Mouse (Mus musculus) intestine, embryonic 16.5 days (tissue): Measurements from ENCODE around the gene Cdk6. TPM values are rescaled to one million over a fixed set of nuclear protein-coding genes. Genes with fewer than 3 reads are reported as not detected.

ENCODE experiments used
- ATAC-seq: fragments of 200-750 bp; cut with Nextera tagmentation; 2 replicates; pipeline ENCODE4 v1.8.0; 2017; ENCODE audit warnings: moderate TSS enrichment, moderate library complexity
- H3K27ac ChIP-seq: fragments of 300-500 bp; sonication (generic); 2 replicates; pipeline ENCODE4 v1.5.1; 2014; ENCODE audit warnings: mild to moderate bottlenecking, low read length
- H3K27me3 ChIP-seq: fragments of 300-500 bp; sonication (generic); replicated peaks from 2 replicates; pipeline ENCODE4 v1.6.1; 2014; ENCODE audit warnings: low read length, control low read depth, mixed read lengths; ENCODE audit not compliant: control insufficient read depth, insufficient read depth
- H3K36me3 ChIP-seq: fragments of 300-500 bp; sonication (generic); 2 replicates; pipeline ENCODE4 v1.6.1; 2014; ENCODE audit warnings: low read length, control low read depth; ENCODE audit not compliant: control insufficient read depth, insufficient read depth
- H3K4me1 ChIP-seq: fragments of 300-500 bp; sonication (generic); 2 replicates; pipeline ENCODE4 v1.6.1; 2014; ENCODE audit warnings: low read length, control low read depth, mixed read lengths; ENCODE audit not compliant: control insufficient read depth, insufficient read depth
- H3K4me2 ChIP-seq: fragments of 300-500 bp; sonication (generic); 2 replicates; pipeline ENCODE4 v1.6.1; 2014; ENCODE audit warnings: low read depth, low read length, control low read depth
- H3K4me3 ChIP-seq: fragments of 300-500 bp; sonication (generic); 2 replicates; pipeline ENCODE4 v1.5.1; 2014; ENCODE audit warnings: mild to moderate bottlenecking, low read length
- H3K9ac ChIP-seq: fragments of 300-500 bp; sonication (generic); 2 replicates; pipeline ENCODE4 v1.6.1; 2014; ENCODE audit warnings: low read depth, low read length
- H3K9me3 ChIP-seq: fragments of 300-500 bp; sonication (generic); 2 replicates; pipeline ENCODE4 v1.6.1; 2016; ENCODE audit warnings: low read length, control low read depth; ENCODE audit not compliant: control insufficient read depth
- WGBS: fragments of 180-500 bp; shearing (Covaris S2); extraction: QIAGEN DNeasy Blood & Tissue Kit; methylation state at CpG from one replicate; pipeline ENCODE4 v1.1.7; 2014; 5-methylcytosine and 5-hydroxymethylcytosine counted together
- polyA plus RNA-seq: library from polyadenylated mRNA; unstranded; fragments of >200 nt; fragmentation: Nextera tagmentation; extraction: Ambion mirVana; gene quantifications from 2 replicates; pipeline ENCODE4 v1.2.1, GENCODE M21; 2015

The Cdk6 gene
- polyA plus RNA-seq, 1 experiment from 2014 or later: 20.9 TPM

DNA sequence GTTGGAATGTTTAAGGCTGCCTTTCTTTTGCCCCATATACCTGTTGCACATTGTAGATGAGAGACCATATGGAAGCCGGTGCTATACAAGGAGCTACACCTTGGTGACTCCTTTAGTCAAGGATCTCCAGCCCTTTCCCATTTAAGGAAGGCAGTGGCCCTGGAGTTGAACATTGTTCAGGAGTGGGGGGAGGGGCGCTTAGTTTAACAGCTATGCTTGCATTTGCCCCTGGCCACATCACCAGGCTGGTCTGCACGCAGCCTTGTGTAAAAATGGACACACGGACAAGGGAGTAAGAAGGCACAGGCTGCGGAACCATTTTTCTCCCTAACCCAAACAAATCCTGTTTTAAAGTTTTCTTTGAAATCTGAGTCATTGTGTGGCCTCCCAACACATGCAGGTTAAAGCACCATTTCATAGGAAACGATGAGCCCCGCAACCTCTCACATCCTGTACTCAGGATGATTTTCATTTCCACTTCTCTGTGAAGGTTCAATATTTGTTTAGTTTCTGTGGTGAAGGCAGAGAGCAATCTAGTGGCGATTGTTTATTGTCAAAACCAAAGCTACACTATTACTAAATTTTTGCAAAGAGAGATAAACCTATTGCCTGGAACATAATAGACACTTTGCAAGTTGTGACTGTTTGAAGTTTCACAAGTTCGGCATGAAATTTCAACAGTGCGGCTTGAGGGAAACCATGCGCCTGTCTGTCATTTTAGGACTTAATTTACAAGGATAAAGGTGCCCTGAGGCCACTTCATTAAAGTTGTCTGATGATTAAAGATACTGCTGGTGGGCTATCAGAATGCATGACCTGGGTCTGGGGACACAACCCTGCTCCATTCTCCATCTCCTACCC, 121.8 kb downstream of the Cdk6 start:
- peaks cover 13% of the 10 kb centered on the region for H3K4me1 ChIP-seq
- H3K9me3 ChIP-seq: no peaks in the 10 kb centered on the region
- ATAC-seq: no peak
- no peak overlapping the region for H3K4me3 ChIP-seq
- no peak overlapping the region for H3K9ac ChIP-seq
- peaks cover 3% of the 10 kb centered on the region; the same call in 1 of the 2 replicates for H3K36me3 ChIP-seq
- H3K27me3 ChIP-seq: no peaks in the 10 kb centered on the region
- 66% methylated on average over 11 of the region's 11 CpGs for WGBS
- no peak overlapping the region for H3K4me2 ChIP-seq
- no peak overlapping the region for H3K27ac ChIP-seq

- Histone ChIP-seq H3K4me2 (no peak overlapping the region), H3K4me1 (peaks cover 13% of the 10 kb centered on the region), H3K9ac (no peak overlapping the region), H3K27ac (no peak overlapping the region), H3K27me3 (no peaks in the 10 kb centered on the region), H3K4me3 (no peak overlapping the region), H3K9me3 (no peaks in the 10 kb centered on the region), H3K36me3 (peaks cover 3% of the 10 kb centered on the region; the same call in 1 of the 2 replicates)
- 79% methylated on average over 3 of the region's 3 CpGs for WGBS
- no peak for ATAC-seq
Observed at GRCm38 (mm10) chr5:3463758-3464157, 122.5 kb downstream of the Cdk6 start.

DNA sequence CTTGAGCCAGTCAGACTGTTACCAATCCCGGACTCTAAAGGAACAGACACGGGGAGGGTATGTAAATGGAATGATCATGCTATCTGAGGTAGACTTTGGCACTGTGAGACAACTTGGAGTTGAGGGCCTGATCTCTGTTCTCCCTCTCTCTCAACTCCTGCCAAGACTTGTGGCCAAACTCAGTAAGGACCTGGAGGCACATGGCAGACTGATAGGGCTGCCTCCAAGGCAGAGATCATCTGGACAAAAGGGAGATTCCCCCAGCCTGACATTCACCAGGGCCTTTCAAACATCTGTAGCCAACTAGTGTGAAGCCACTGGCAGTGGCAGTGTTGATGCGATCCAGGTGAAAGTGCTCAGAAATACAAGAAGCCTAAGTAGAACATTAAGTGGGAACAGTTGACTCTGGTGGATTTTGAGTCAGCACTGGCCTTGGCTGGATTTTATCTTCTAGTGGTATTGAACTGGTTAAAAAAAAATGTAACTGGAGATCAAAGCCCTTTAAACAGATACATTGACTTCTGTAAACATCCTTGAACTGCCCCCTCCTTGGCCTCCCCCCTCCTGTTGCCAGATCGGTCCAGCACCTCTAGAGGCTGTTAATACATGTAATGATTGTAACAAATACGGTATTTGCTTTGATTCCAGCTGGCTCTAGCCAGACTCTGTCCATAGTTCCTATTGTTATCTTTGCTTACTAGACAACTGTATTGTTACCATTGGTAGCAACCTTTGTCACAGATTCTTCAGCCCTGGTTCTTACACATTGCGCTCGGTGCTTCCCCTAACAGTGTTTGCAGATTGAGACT, 125.0 kb downstream of the Cdk6 start:
- WGBS: 41% methylated on average over 7 of the region's 7 CpGs
- ATAC-seq: peak; percentile 74
- Histone ChIP-seq H3K4me2 (no peak overlapping the region), H3K9ac (no peak overlapping the region), H3K4me3 (no peak overlapping the region), H3K4me1 (peaks cover 11% of the 10 kb centered on the region), H3K9me3 (no peaks in the 10 kb centered on the region), H3K27ac (no peak overlapping the region), H3K27me3 (no peaks in the 10 kb centered on the region), H3K36me3 (peaks cover 3% of the 10 kb centered on the region; the same call in 1 of the 2 replicates)

DNA sequence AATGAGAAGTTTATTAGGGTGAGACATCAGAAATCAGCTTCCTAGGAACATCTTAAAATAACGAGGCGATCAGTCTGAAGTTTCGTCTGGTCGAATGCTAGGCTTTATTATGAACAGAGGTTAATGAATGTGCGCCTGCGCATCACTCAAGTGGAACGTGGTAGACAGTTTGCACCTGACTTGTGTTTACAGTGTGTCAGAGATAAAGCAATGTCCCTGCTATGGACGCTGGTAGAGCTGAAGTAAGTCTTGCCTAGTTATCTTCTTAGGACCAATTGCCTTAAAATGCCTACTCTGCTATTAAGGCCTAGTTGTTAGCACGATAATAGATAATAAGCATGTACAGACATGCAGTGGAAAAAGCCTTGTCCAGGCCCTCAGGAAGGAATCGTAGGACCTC, 129.6 kb downstream of the Cdk6 start:
- no peak overlapping the region for H3K4me2 ChIP-seq
- no peak overlapping the region for H3K4me3 ChIP-seq
- peaks cover 3% of the 10 kb centered on the region; the same call in 1 of the 2 replicates for H3K36me3 ChIP-seq
- WGBS: 82% methylated on average over 10 of the region's 10 CpGs
- H3K9me3 ChIP-seq: no peaks in the 10 kb centered on the region
- peaks cover 7% of the 10 kb centered on the region for H3K4me1 ChIP-seq
- H3K9ac ChIP-seq: no peak overlapping the region
- no peak for ATAC-seq
- no peaks in the 10 kb centered on the region for H3K27me3 ChIP-seq
- no peak overlapping the region for H3K27ac ChIP-seq

GRCm38 (mm10) chr5:3472311-3473156, 131.2 kb downstream of the Cdk6 start:
- no peaks in the 10 kb centered on the region for H3K4me1 ChIP-seq
- H3K4me2 ChIP-seq: no peak overlapping the region
- no peak for ATAC-seq
- no peaks in the 10 kb centered on the region for H3K9me3 ChIP-seq
- H3K27me3 ChIP-seq: no peaks in the 10 kb centered on the region
- no peak overlapping the region for H3K4me3 ChIP-seq
- WGBS: 83% methylated on average over 22 of the region's 22 CpGs
- H3K36me3 ChIP-seq: peaks cover under 1% of the 10 kb centered on the region; the same call in 1 of the 2 replicates
- H3K9ac ChIP-seq: no peak overlapping the region
- no peak overlapping the region for H3K27ac ChIP-seq

- no peaks in the 10 kb centered on the region for H3K27me3 ChIP-seq
- no peak overlapping the region for H3K4me2 ChIP-seq
- H3K27ac ChIP-seq: no peak overlapping the region
- H3K4me1 ChIP-seq: no peaks in the 10 kb centered on the region
- no peaks in the 10 kb centered on the region for H3K36me3 ChIP-seq
- no peaks in the 10 kb centered on the region for H3K9me3 ChIP-seq
- no peak for ATAC-seq
- H3K9ac ChIP-seq: no peak overlapping the region
- H3K4me3 ChIP-seq: no peak overlapping the region
- 76% methylated on average over 3 of the region's 3 CpGs for WGBS
Observed at GRCm38 (mm10) chr5:3477711-3478110, 136.4 kb downstream of the Cdk6 start.

GRCm38 (mm10) chr5:3478216-3478615, 136.9 kb downstream of the Cdk6 start:
- Histone ChIP-seq H3K9me3 (no peaks in the 10 kb centered on the region), H3K27ac (no peak overlapping the region)
- WGBS: 91% methylated on average over 8 of the region's 8 CpGs

GRCm38 (mm10) chr5:3479016-3479795, 137.9 kb downstream of the Cdk6 start:
- H3K4me1 ChIP-seq: no peaks in the 10 kb centered on the region
- H3K9ac ChIP-seq: no peak overlapping the region
- H3K27me3 ChIP-seq: no peaks in the 10 kb centered on the region
- H3K27ac ChIP-seq: no peak overlapping the region
- H3K36me3 ChIP-seq: no peaks in the 10 kb centered on the region
- WGBS: 89% methylated on average over 7 of the region's 7 CpGs
- H3K4me3 ChIP-seq: no peak overlapping the region
- no peaks in the 10 kb centered on the region for H3K9me3 ChIP-seq
- no peak for ATAC-seq
- no peak overlapping the region for H3K4me2 ChIP-seq

More at GRCm38 (mm10) chr5:3478216-3478615, 136.9 kb downstream of the Cdk6 start:
- no peak for ATAC-seq
- Histone ChIP-seq H3K27me3 (no peaks in the 10 kb centered on the region), H3K4me2 (no peak overlapping the region), H3K36me3 (no peaks in the 10 kb centered on the region), H3K9ac (no peak overlapping the region), H3K4me3 (no peak overlapping the region), H3K4me1 (no peaks in the 10 kb centered on the region)
